Comparison of ENCODE assay signal across 11 mouse cellular contexts in the genomic region with DNA sequence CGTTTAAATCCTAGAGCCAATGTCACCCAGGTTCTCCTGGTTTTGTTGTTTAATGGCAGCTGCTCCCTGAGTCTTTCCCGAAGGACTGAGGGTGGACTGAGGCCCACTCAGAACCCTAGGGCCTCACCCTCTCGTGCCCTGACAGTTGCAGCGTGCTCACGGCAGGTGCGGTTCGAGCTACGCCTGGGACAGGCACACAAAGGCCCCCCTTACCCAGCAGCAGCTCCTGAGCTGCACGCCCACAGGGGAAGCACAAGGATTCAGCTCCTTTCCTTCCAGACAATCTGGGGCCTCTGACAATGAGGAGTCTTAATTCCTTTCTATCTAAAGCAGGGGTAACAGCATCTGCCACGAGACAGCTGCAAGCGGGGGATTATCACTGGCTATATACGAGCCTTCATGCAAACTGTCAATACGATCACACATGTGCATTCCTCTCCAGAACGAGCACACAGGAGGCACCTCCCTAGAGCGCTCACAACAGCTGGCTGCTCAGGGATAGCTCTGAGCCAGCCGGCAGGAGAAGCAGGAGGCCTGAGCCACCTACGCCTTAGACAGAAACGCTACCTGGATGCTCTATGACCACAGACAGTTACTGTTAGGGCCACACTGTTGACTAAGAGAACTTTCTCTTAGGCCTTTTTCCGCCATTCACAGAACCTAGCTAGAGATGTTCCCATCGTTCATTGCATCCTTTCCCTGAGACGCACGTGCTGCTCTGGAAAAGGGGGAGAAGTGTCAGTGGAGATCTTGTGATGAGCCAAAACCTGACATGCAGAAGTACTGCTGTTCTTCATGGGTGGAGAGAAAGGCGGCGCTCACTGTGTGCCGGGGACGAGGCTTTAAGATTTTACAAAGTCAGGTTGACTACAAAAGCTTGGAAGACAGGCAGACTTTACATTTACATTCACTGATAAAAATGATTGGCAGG. TPM values are rescaled to one million over a fixed set of nuclear protein-coding genes. Genes with fewer than 3 reads are reported as not detected.
DNase-seq lines count a peak whose midpoint lies in the region; ATAC-seq lines count a peak whose summit lies in the region.
"Had no signal": no experiment of that assay in that cellular context is flagged by ENCODE, and none has a peak within 500 bp of the region (broad histone marks: within the 10 kb centered on the region; RNA-seq: fewer than 3 reads in every experiment).

No protein-coding gene starts in this region.

- H3K9ac ChIP-seq in forebrain, embryonic 14.5 days (ENCODE audit: low read length) = peak overlapping the region; percentile 42
- H3K9ac ChIP-seq in limb, embryonic 15.5 days = no peak overlapping the region
- no peak overlapping the region for H3K9ac ChIP-seq in midbrain, embryonic 16.5 days (ENCODE audit: low read depth, low read length)
- H3K9ac ChIP-seq: stomach, embryonic 15.5 days had no signal

- no peak for DNase-seq in embryonic facial prominence, embryonic 10.5 days (ENCODE audit: low spot score)
- peak; percentile 51 for DNase-seq in forebrain, embryonic 14.5 days (ENCODE audit: low spot score)
- DNase-seq in gastrocnemius, adult 8-10 months (ENCODE audit: low spot score in 2 of 2) = no peak
- no peak for DNase-seq in layer of hippocampus, postnatal 14 days (ENCODE audit: low spot score in 2 of 2)
- DNase-seq in lung, adult 18-20 months = no peak
- DNase-seq: gastrocnemius, postnatal 25 days had no signal

- H3K4me2 ChIP-seq in forebrain, embryonic 14.5 days (ENCODE audit: low read length) = no peak overlapping the region
- no peak overlapping the region for H3K4me2 ChIP-seq in limb, embryonic 15.5 days
- H3K4me2 ChIP-seq in midbrain, embryonic 16.5 days (ENCODE audit: low read length) = no peak overlapping the region
- H3K4me2 ChIP-seq: stomach, embryonic 15.5 days had no signal

- peaks cover 19% of the 10 kb centered on the region for H3K27me3 ChIP-seq in embryonic facial prominence, embryonic 10.5 days (replicated peaks; ENCODE audit: low read depth, poor library complexity, severe bottlenecking)
- H3K27me3 ChIP-seq in forebrain, embryonic 14.5 days (replicated peaks; ENCODE audit: control insufficient read depth, insufficient read depth, low read length) = no peaks in the 10 kb centered on the region
- H3K27me3 ChIP-seq in limb, embryonic 15.5 days = no peaks in the 10 kb centered on the region
- H3K27me3 ChIP-seq in midbrain, embryonic 16.5 days (ENCODE audit: control insufficient read depth, insufficient read depth, low read depth, low read length) = no peaks in the 10 kb centered on the region
- H3K27me3 ChIP-seq: stomach, embryonic 15.5 days had no signal

- H3K27ac ChIP-seq in embryonic facial prominence, embryonic 10.5 days (replicated peaks) = peak overlapping the region; percentile 7; the same call in 1 of the 2 replicates
- H3K27ac ChIP-seq in forebrain, embryonic 14.5 days (ENCODE audit: low read depth, low read length) = peak overlapping the region; percentile 72
- H3K27ac ChIP-seq in limb, embryonic 15.5 days = peak overlapping the region; percentile 47; the same call in 1 of the 2 replicates
- H3K27ac ChIP-seq in midbrain, embryonic 16.5 days (ENCODE audit: low read length) = no peak overlapping the region
- H3K27ac ChIP-seq: stomach, embryonic 15.5 days had no signal

- ATAC-seq in forebrain, embryonic 14.5 days = peak; percentile 45
- peak; percentile 74 for ATAC-seq in limb, embryonic 15.5 days (ENCODE audit: insufficient number of reproducible peaks, low FRiP score, low TSS enrichment, low read depth)
- peak; percentile 40 for ATAC-seq in midbrain, embryonic 16.5 days

- WGBS in embryonic facial prominence, embryonic 10.5 days = 53% methylated on average over 26 of the region's 26 CpGs
- WGBS in forebrain, embryonic 14.5 days = 43% methylated on average over 26 of the region's 26 CpGs
- WGBS in limb, embryonic 15.5 days = 48% methylated on average over 26 of the region's 26 CpGs
- 22% methylated on average over 26 of the region's 26 CpGs for WGBS in midbrain, embryonic 16.5 days

- H3K4me1 ChIP-seq in embryonic facial prominence, embryonic 10.5 days = peaks cover 50% of the 10 kb centered on the region
- H3K4me1 ChIP-seq in forebrain, embryonic 14.5 days (ENCODE audit: control insufficient read depth, insufficient read depth, low read length) = peaks cover 4% of the 10 kb centered on the region; the same call in 1 of the 2 replicates
- peaks cover 14% of the 10 kb centered on the region; the same call in 1 of the 2 replicates for H3K4me1 ChIP-seq in limb, embryonic 15.5 days
- peaks cover 6% of the 10 kb centered on the region for H3K4me1 ChIP-seq in midbrain, embryonic 16.5 days (ENCODE audit: control insufficient read depth, insufficient read depth, low read length)
- H3K4me1 ChIP-seq: stomach, embryonic 15.5 days had no signal

- no peak overlapping the region for H3K4me3 ChIP-seq in embryonic facial prominence, embryonic 10.5 days
- no peak overlapping the region for H3K4me3 ChIP-seq in forebrain, embryonic 14.5 days (ENCODE audit: low read depth, low read length)
- no peak overlapping the region for H3K4me3 ChIP-seq in limb, embryonic 15.5 days
- no peak overlapping the region for H3K4me3 ChIP-seq in midbrain, embryonic 16.5 days (ENCODE audit: low read depth, low read length)
- H3K4me3 ChIP-seq: stomach, embryonic 15.5 days had no signal

- H3K9me3 ChIP-seq in embryonic facial prominence, embryonic 10.5 days = no peaks in the 10 kb centered on the region
- H3K9me3 ChIP-seq in forebrain, embryonic 14.5 days (replicated peaks; ENCODE audit: control insufficient read depth, low read length) = no peaks in the 10 kb centered on the region
- no peaks in the 10 kb centered on the region for H3K9me3 ChIP-seq in limb, embryonic 15.5 days
- H3K9me3 ChIP-seq in midbrain, embryonic 16.5 days (replicated peaks; ENCODE audit: control insufficient read depth, low read length, poor library complexity, severe bottlenecking) = no peaks in the 10 kb centered on the region
- H3K9me3 ChIP-seq: stomach, embryonic 15.5 days had no signal

- no peaks in the 10 kb centered on the region for H3K36me3 ChIP-seq in embryonic facial prominence, embryonic 10.5 days (replicated peaks)
- H3K36me3 ChIP-seq in forebrain, embryonic 14.5 days (ENCODE audit: control insufficient read depth, insufficient read depth, low read length) = no peaks in the 10 kb centered on the region
- H3K36me3 ChIP-seq in limb, embryonic 15.5 days = no peaks in the 10 kb centered on the region
- no peaks in the 10 kb centered on the region for H3K36me3 ChIP-seq in midbrain, embryonic 16.5 days (ENCODE audit: control insufficient read depth, insufficient read depth, low read length)
- H3K36me3 ChIP-seq: stomach, embryonic 15.5 days had no signal

RNA-seq across cellular contexts. Expression of gene Slc44a3, which starts 51.9 kb away (rescaled TPM):
- 0.83 and 1.6 TPM in 2 replicates for polyA plus RNA-seq in embryonic facial prominence, embryonic 10.5 days (2016; fragmentation: Nextera tagmentation; extraction: Ambion mirVana)
- 0.42 and 0.52 TPM in 2 replicates for polyA plus RNA-seq in forebrain, embryonic 14.5 days (2014; fragmentation: Nextera tagmentation; extraction: Ambion mirVana)
- 2.4 and 2.8 TPM in 2 replicates for polyA plus RNA-seq in limb, embryonic 15.5 days (2015; fragmentation: Nextera tagmentation; extraction: Ambion mirVana)
- 1.3 and 1.4 TPM in 2 replicates for polyA plus RNA-seq in midbrain, embryonic 16.5 days (2015; fragmentation: Nextera tagmentation; extraction: Ambion mirVana)
- under 1 TPM in 1 of 4 experiments, not detected in 3; 0.34 TPM for total RNA-seq in gastrocnemius, adult 8-10 months (2022)
- not detected for total RNA-seq in layer of hippocampus, postnatal 14 days (2021)
- total RNA-seq: hematopoietic stem cell, adult 5-6 weeks; left cerebral cortex, postnatal 25 days had no signal

RNA-seq across cellular contexts. Expression of gene Cnn3, which starts 54.0 kb away (rescaled TPM):
- 864 and 874 TPM in 2 replicates for polyA plus RNA-seq in embryonic facial prominence, embryonic 10.5 days (2016; fragmentation: Nextera tagmentation; extraction: Ambion mirVana)
- polyA plus RNA-seq in forebrain, embryonic 14.5 days (2014; fragmentation: Nextera tagmentation; extraction: Ambion mirVana) = 691 and 743 TPM in 2 replicates
- polyA plus RNA-seq in limb, embryonic 15.5 days (2015; fragmentation: Nextera tagmentation; extraction: Ambion mirVana) = 720 and 793 TPM in 2 replicates
- polyA plus RNA-seq in midbrain, embryonic 16.5 days (2015; fragmentation: Nextera tagmentation; extraction: Ambion mirVana) = 311 and 357 TPM in 2 replicates
- total RNA-seq in gastrocnemius, adult 8-10 months (2022) = 10 to 100 TPM in 3 of 4 experiments, 1 to 10 TPM in 1; 8.6 to 14.3 (median 11.1) TPM
- 100 to 1,000 TPM; 110 to 126 TPM for total RNA-seq in layer of hippocampus, postnatal 14 days (2021)
